Mouse (Mus musculus) MEL (cell line): ENCODE results near the gene Lipc. TPM values are rescaled to one million over a fixed set of nuclear protein-coding genes. Genes with fewer than 3 reads are reported as not detected.

ENCODE experiments used
- DNase-seq: peaks from one replicate; pipeline ENCODE4 v3.0.0; 2011; ENCODE audit warnings: low read depth, low spot score
- H3K27ac ChIP-seq: 2 replicates; pipeline ENCODE4 v1.5.1; 2012; ENCODE audit warnings: low read depth, mild to moderate bottlenecking, control low read depth, low read length, moderate library complexity; ENCODE audit not compliant: control insufficient read depth
- H3K27me3 ChIP-seq, 2 experiments: fragments of 150-350 bp in 1 of 2; sonication (generic) in 1 of 2; 2 replicates each; pipeline ENCODE4 v1.6.1; 2012; ENCODE audit warnings: low read length in 2 of 2, mild to moderate bottlenecking in 2 of 2, improper control_type of control experiment in 1 of 2, moderate library complexity in 1 of 2; ENCODE audit not compliant: insufficient read depth in 2 of 2, control insufficient read depth in 1 of 2
- H3K36me3 ChIP-seq, 2 experiments: 2 replicates each; pipeline ENCODE4 v1.6.1; 2012 to 2014; ENCODE audit warnings: low read length in 2 of 2, improper control_type of control experiment in 1 of 2, inconsistent platforms in 1 of 2, mild to moderate bottlenecking in 1 of 2; ENCODE audit not compliant: insufficient read depth in 2 of 2, control insufficient read depth in 1 of 2
- H3K4me1 ChIP-seq, 2 experiments: fragments of 150-350 bp in 1 of 2; sonication (generic) in 1 of 2; 2 replicates each; pipeline ENCODE4 v1.6.1; 2012; ENCODE audit warnings: low read length in 2 of 2, improper control_type of control experiment in 1 of 2, mild to moderate bottlenecking in 1 of 2; ENCODE audit not compliant: insufficient read depth in 2 of 2, control insufficient read depth in 1 of 2
- H3K4me3 ChIP-seq, 2 experiments: fragments of 150-350 bp in 1 of 2; sonication (generic) in 1 of 2; 2 replicates each; pipeline ENCODE4 v1.5.1; 2012; ENCODE audit warnings: low read depth in 2 of 2, low read length in 2 of 2, mild to moderate bottlenecking in 2 of 2, moderate library complexity in 2 of 2, control low read depth in 1 of 2, improper control_type of control experiment in 1 of 2; ENCODE audit not compliant: control insufficient read depth in 1 of 2, insufficient read depth in 1 of 2
- H3K79me2 ChIP-seq: 2 replicates; pipeline ENCODE4 v1.6.1; 2012; ENCODE audit warnings: mild to moderate bottlenecking, low read length, moderate library complexity; ENCODE audit not compliant: control insufficient read depth, poor library complexity, insufficient read depth
- H3K9ac ChIP-seq: 2 replicates; pipeline ENCODE4 v1.6.1; 2012; ENCODE audit warnings: low read depth, mild to moderate bottlenecking, control low read depth, low read length, moderate library complexity; ENCODE audit not compliant: control insufficient read depth, poor library complexity, severe bottlenecking
- H3K9me3 ChIP-seq: fragments of 150-350 bp; sonication (generic); replicated peaks from 2 replicates; pipeline ENCODE4 v1.6.1; 2012; ENCODE audit warnings: mild to moderate bottlenecking, low read length, improper control_type of control experiment, moderate library complexity; ENCODE audit not compliant: insufficient read depth
- BHLHE40 ChIP-seq: IDR thresholded peaks from 2 replicates; pipeline ENCODE4 v1.6.1; 2012; ENCODE audit warnings: low read depth, mild to moderate bottlenecking, inconsistent platforms, low read length, improper control_type of control experiment, borderline replicate concordance
- CHD2 ChIP-seq: IDR thresholded peaks from 2 replicates; pipeline ENCODE4 v1.6.1; 2011; ENCODE audit warnings: low read length, improper control_type of control experiment
- CTCF ChIP-seq, 3 experiments: IDR thresholded peaks in 2 of 3; conservative IDR thresholded peaks in 1 of 3; 2 replicates each; pipeline ENCODE4 v1.5.1; 2011 to 2012; ENCODE audit warnings: low read length in 3 of 3, low read depth in 2 of 3, mild to moderate bottlenecking in 2 of 3, improper control_type of control experiment in 1 of 3, inconsistent platforms in 1 of 3, mixed read lengths in 1 of 3, moderate library complexity in 1 of 3; ENCODE audit not compliant: control insufficient read depth in 1 of 3, insufficient read depth in 1 of 3, poor library complexity in 1 of 3, severe bottlenecking in 1 of 3
- HCFC1 ChIP-seq: IDR thresholded peaks from 2 replicates; pipeline ENCODE4 v1.6.1; 2012; ENCODE audit warnings: low read depth, mild to moderate bottlenecking, inconsistent platforms, low read length, improper control_type of control experiment, moderate library complexity
- JUND ChIP-seq: IDR thresholded peaks from 2 replicates; pipeline ENCODE4 v1.6.1; 2011; ENCODE audit warnings: low read depth, mild to moderate bottlenecking, improper control_type of control experiment, low read length
- KAT2A ChIP-seq: conservative IDR thresholded peaks from 2 replicates; pipeline ENCODE4 v1.6.1; 2012; ENCODE audit warnings: low read depth, low read length, improper control_type of control experiment, inconsistent platforms
- MAZ ChIP-seq: IDR thresholded peaks from 2 replicates; pipeline ENCODE4 v1.6.1; 2012; ENCODE audit warnings: low read depth, mild to moderate bottlenecking, inconsistent platforms, low read length, improper control_type of control experiment
- MYB ChIP-seq: IDR thresholded peaks from 2 replicates; pipeline ENCODE4 v1.6.1; 2011; ENCODE audit warnings: mild to moderate bottlenecking, low read depth, low read length, improper control_type of control experiment
- NRF1 ChIP-seq: IDR thresholded peaks from 2 replicates; pipeline ENCODE4 v1.6.1; 2014; ENCODE audit warnings: low read depth, mild to moderate bottlenecking, inconsistent platforms, low read length, improper control_type of control experiment, moderate library complexity; ENCODE audit not compliant: poor library complexity, insufficient read depth, severe bottlenecking
- SMC3 ChIP-seq: IDR thresholded peaks from 2 replicates; pipeline ENCODE4 v1.6.1; 2011; ENCODE audit warnings: low read depth, low read length, improper control_type of control experiment
- TAL1 ChIP-seq: IDR thresholded peaks from 2 replicates; pipeline ENCODE4 v1.6.1; 2012; ENCODE audit warnings: mild to moderate bottlenecking, inconsistent platforms, low read length, moderate library complexity, mixed read lengths
- TBP ChIP-seq: IDR thresholded peaks from 2 replicates; pipeline ENCODE4 v1.8.0; 2011; ENCODE audit warnings: low read depth, low read length, improper control_type of control experiment
- USF1 ChIP-seq: IDR thresholded peaks from 2 replicates; pipeline ENCODE4 v1.6.1; 2014; ENCODE audit warnings: low read depth, mild to moderate bottlenecking, inconsistent platforms, low read length, improper control_type of control experiment, moderate library complexity
- ZKSCAN1 ChIP-seq: IDR thresholded peaks from 2 replicates; pipeline ENCODE4 v1.6.1; 2012; ENCODE audit warnings: low read depth, mild to moderate bottlenecking, inconsistent platforms, low read length, improper control_type of control experiment, moderate library complexity
- polyA plus RNA-seq, 2 experiments: library from polyadenylated mRNA; stranded (reverse) in 1 of 2; unstranded in 1 of 2; fragments of >175 nt in 1 of 2; fragments of >200 nt in 1 of 2; gene quantifications; 2 replicates each; pipeline versions ENCODE4 v1.2.1 to v1.2.4; 2012; ENCODE audit warnings: low replicate concordance in 2 of 2, low read depth in 1 of 2; ENCODE audit not compliant: insufficient read length in 2 of 2, insufficient read depth in 1 of 2, missing spikeins in 1 of 2
- total RNA-seq: library from RNA; depleted of rRNA; stranded (reverse); fragments of 300-350 nt; gene quantifications from 2 replicates; pipeline ENCODE4 v1.2.3, GENCODE M21; 2012

Lipc gene
- total and polyA plus RNA-seq, 3 experiments = 0.07 TPM; not detected in 2

GRCm38 (mm10) chr9:70870326-70870725, 81.7 kb downstream of the Lipc start:
- Histone ChIP-seq H3K36me3 (no peaks in the 10 kb centered on the region), H3K4me1 (no peaks in the 10 kb centered on the region), H3K9me3 (no peaks in the 10 kb centered on the region), H3K27ac (no peak overlapping the region), H3K4me3 (no peak overlapping the region), H3K9ac (no peak overlapping the region), H3K27me3 (peaks cover 0 to 3% of the 10 kb centered on the region in 2 experiments; a peak in 1 of 4 replicates), H3K79me2 (no peaks in the 10 kb centered on the region)
- no peak for DNase-seq
- TF ChIP-seq TBP = no peak
- no peak for TF ChIP-seq MAZ
- no peak for TF ChIP-seq KAT2A

- Histone ChIP-seq H3K4me3 (no peak overlapping the region), H3K36me3 (no peaks in the 10 kb centered on the region), H3K27me3 (peaks cover 2 to 3% of the 10 kb centered on the region in 2 experiments; a peak in 2 of 4 replicates)
- TF ChIP-seq CTCF (IDR thresholded peaks at IDR 0.05 in 2 of 3, conservative IDR thresholded peaks at IDR 0.05 in 1 of 3; ENCODE audit: control insufficient read depth in 1 of 3, insufficient read depth in 1 of 3, low read depth in 2 of 3, low read length in 3 of 3, poor library complexity in 1 of 3, severe bottlenecking in 1 of 3) = no peak
- no peak for TF ChIP-seq MYB
- no peak for TF ChIP-seq NRF1
- no peak for TF ChIP-seq USF1
- no peak for TF ChIP-seq BHLHE40
- no peak for TF ChIP-seq ZKSCAN1
- TF ChIP-seq CHD2 = no peak
- TF ChIP-seq TAL1 = no peak
- no peak for TF ChIP-seq HCFC1
- TF ChIP-seq JUND = no peak
- TF ChIP-seq, all 39 proteins: peak for 0
- H3K79me2 ChIP-seq = no peaks in the 10 kb centered on the region
- no peaks in the 10 kb centered on the region for H3K4me1 ChIP-seq
- no peak overlapping the region for H3K9ac ChIP-seq
- DNase-seq = no peak
- H3K9me3 ChIP-seq = no peaks in the 10 kb centered on the region
- no peak overlapping the region for H3K27ac ChIP-seq
These were observed 82.7 kb downstream of the Lipc start for GRCm38 (mm10) chr9:70869169-70869873.

GRCm38 (mm10) chr9:70867381-70867780, 84.6 kb downstream of the Lipc start:
- H3K27me3 ChIP-seq = peaks cover 2 to 3% of the 10 kb centered on the region in 2 experiments; a peak in 2 of 4 replicates
- DNase-seq = no peak
- no peak for TF ChIP-seq CTCF (IDR thresholded peaks at IDR 0.05 in 2 of 3, conservative IDR thresholded peaks at IDR 0.05 in 1 of 3; ENCODE audit: control insufficient read depth in 1 of 3, insufficient read depth in 1 of 3, low read depth in 2 of 3, low read length in 3 of 3, poor library complexity in 1 of 3, severe bottlenecking in 1 of 3)
- TF ChIP-seq SMC3 = no peak
- H3K4me1 ChIP-seq = no peaks in the 10 kb centered on the region
- no peaks in the 10 kb centered on the region for H3K79me2 ChIP-seq
- no peak overlapping the region for H3K9ac ChIP-seq
- no peaks in the 10 kb centered on the region for H3K9me3 ChIP-seq
- H3K27ac ChIP-seq = no peak overlapping the region
- H3K4me3 ChIP-seq = no peak overlapping the region
- no peaks in the 10 kb centered on the region for H3K36me3 ChIP-seq
